Mouse (Mus musculus) left cerebral cortex, postnatal 14 days (tissue): ENCODE data around the gene Capzb. TPM values are rescaled to one million over a fixed set of nuclear protein-coding genes. Genes with fewer than 3 reads are reported as not detected.

ENCODE experiments used
- DNase-seq, 2 experiments: peaks; one replicate each; pipeline ENCODE4 v3.0.0; 2021 to 2022; ENCODE audit warnings: low spot score in 2 of 2, mixed read lengths in 1 of 2
- intact Hi-C: fragments of 180-260 bp; cut with DNase I; formaldehyde crosslinking; loops from one replicate; pipeline ENCODE4 v1.15.1; 2025
- total RNA-seq, 2 experiments: library from RNA; stranded (reverse); gene quantifications; 2 replicates each; pipeline ENCODE4 v1.2.3; 2021

Capzb gene
- total RNA-seq, 2 experiments from 2014 or later: 394 to 398 TPM

GRCm38 (mm10) chr4:139203381-139203780 lies 10.7 kb downstream of the Capzb start:
- intact Hi-C loops: no loop called here
- no peak for DNase-seq

GRCm38 (mm10) chr4:139205842-139206241 lies 13.1 kb downstream of the Capzb start:
- DNase-seq: no peak
- intact Hi-C loops: no loop called here

- no peak for DNase-seq
- intact Hi-C loops: no loop called here
Measured at GRCm38 (mm10) chr4:139206353-139207045, 13.8 kb downstream of the Capzb start.

- intact Hi-C loops: no loop called here
- DNase-seq: no peak
Measured at GRCm38 (mm10) chr4:139208236-139209129, 15.8 kb downstream of the Capzb start.

GRCm38 (mm10) chr4:139209130-139209840 lies 16.6 kb downstream of the Capzb start:
- intact Hi-C loops: no loop called here
- DNase-seq: no peak

- DNase-seq: no peak
- intact Hi-C loops: no loop called here
Measured at GRCm38 (mm10) chr4:139211975-139212831, 19.5 kb downstream of the Capzb start.

- intact Hi-C loops: no loop called here
- DNase-seq: no peak
Measured at GRCm38 (mm10) chr4:139213086-139213485, 20.4 kb downstream of the Capzb start.

- intact Hi-C loops: no loop called here
- peak; percentile 45 to 66 for DNase-seq
Measured at GRCm38 (mm10) chr4:139213935-139214371, 21.3 kb downstream of the Capzb start.

GRCm38 (mm10) chr4:139216566-139216965 lies 23.9 kb downstream of the Capzb start:
- no peak for DNase-seq

GRCm38 (mm10) chr4:139218539-139218938 lies 25.8 kb downstream of the Capzb start:
- intact Hi-C loops: no loop called here
- DNase-seq: no peak

More at GRCm38 (mm10) chr4:139216566-139216965, 23.9 kb downstream of the Capzb start:
- intact Hi-C loops: no loop called here

GRCm38 (mm10) chr4:139219656-139220055 lies 27.0 kb downstream of the Capzb start:
- no peak for DNase-seq
- intact Hi-C loops: no loop called here

GRCm38 (mm10) chr4:139220978-139221377 lies 28.3 kb downstream of the Capzb start:
- peak in 1 of 2 experiments; percentile 54 for DNase-seq
- intact Hi-C loops: no loop called here

GRCm38 (mm10) chr4:139221837-139222236 lies 29.1 kb downstream of the Capzb start:
- DNase-seq: no peak
- intact Hi-C loops: no loop called here

GRCm38 (mm10) chr4:139225115-139225514 lies 32.4 kb downstream of the Capzb start:
- intact Hi-C loops: no loop called here
- DNase-seq: no peak

- DNase-seq: no peak
- intact Hi-C loops: no loop called here
Measured at GRCm38 (mm10) chr4:139225944-139226343, 33.2 kb downstream of the Capzb start.

GRCm38 (mm10) chr4:139226504-139227216 lies 34.0 kb downstream of the Capzb start:
- DNase-seq: no peak
- intact Hi-C loops: no loop called here

GRCm38 (mm10) chr4:139227923-139228322 lies 35.2 kb downstream of the Capzb start:
- DNase-seq: no peak
- intact Hi-C loops: no loop called here

GRCm38 (mm10) chr4:139229271-139229670 lies 36.6 kb downstream of the Capzb start:
- DNase-seq: no peak
- intact Hi-C loops: no loop called here
